Mouse (Mus musculus): ENCODE data around the gene Tssc4.

Gene Tssc4

GRCm38 (mm10) chr7:143070506-143071070 lies 1.5 kb downstream of the Tssc4 start:
- no peak for DNase-seq

GRCm38 (mm10) chr7:143072605-143073004 lies 3.6 kb downstream of the Tssc4 start:
- no peak for DNase-seq

GRCm38 (mm10) chr7:143073086-143073485 lies 4.0 kb downstream of the Tssc4 start:
- peak; percentile 65 for DNase-seq

- DNase-seq = no peak
These were observed 6.3 kb downstream of the Tssc4 start for GRCm38 (mm10) chr7:143075394-143075793.

GRCm38 (mm10) chr7:143077351-143077750 lies 8.3 kb downstream of the Tssc4 start:
- DNase-seq = no peak

GRCm38 (mm10) chr7:143082024-143082423 lies 13.0 kb downstream of the Tssc4 start:
- DNase-seq = no peak

- DNase-seq = no peak
These were observed 14.7 kb downstream of the Tssc4 start for GRCm38 (mm10) chr7:143083708-143084107.

- peak; percentile 86 for DNase-seq
These were observed 17.3 kb downstream of the Tssc4 start for GRCm38 (mm10) chr7:143086366-143086765.

- peak; percentile 69 for DNase-seq
These were observed 18.1 kb downstream of the Tssc4 start for GRCm38 (mm10) chr7:143087070-143087579.

GRCm38 (mm10) chr7:143093847-143094246 lies 24.8 kb downstream of the Tssc4 start:
- DNase-seq = no peak

GRCm38 (mm10) chr7:143094592-143095553 lies 25.8 kb downstream of the Tssc4 start, which contains the start of gene Trpm5:
TSS of gene Trpm5 (minus strand) at chr7:143094642.
- DNase-seq = peak; percentile 85

GRCm38 (mm10) chr7:143095554-143095907 lies 26.5 kb downstream of the Tssc4 start:
- no peak for DNase-seq

- DNase-seq = no peak
These were observed 31.7 kb downstream of the Tssc4 start for GRCm38 (mm10) chr7:143100759-143101158.

GRCm38 (mm10) chr7:143105258-143105897 lies 36.3 kb downstream of the Tssc4 start:
- DNase-seq = peak; percentile 50

GRCm38 (mm10) chr7:143106062-143106461 lies 37.0 kb downstream of the Tssc4 start, which contains the start of gene Kcnq1:
TSS of gene Kcnq1 (plus strand) at chr7:143106362.
- DNase-seq = no peak

GRCm38 (mm10) chr7:143106672-143107465 lies 37.8 kb downstream of the Tssc4 start:
- DNase-seq = peak; percentile 77

- peak; percentile 77 for DNase-seq
These were observed 39.2 kb downstream of the Tssc4 start for GRCm38 (mm10) chr7:143108200-143108599.

GRCm38 (mm10) chr7:143108996-143109660 lies 40.1 kb downstream of the Tssc4 start:
- DNase-seq = peak; percentile 62

GRCm38 (mm10) chr7:143109696-143110095 lies 40.6 kb downstream of the Tssc4 start:
- DNase-seq = no peak

- DNase-seq = peak; percentile 55
These were observed 41.8 kb downstream of the Tssc4 start for GRCm38 (mm10) chr7:143110803-143111202.

GRCm38 (mm10) chr7:143111719-143112118 lies 42.7 kb downstream of the Tssc4 start:
- no peak for DNase-seq

GRCm38 (mm10) chr7:143112395-143112794 lies 43.3 kb downstream of the Tssc4 start:
- DNase-seq = no peak
